Mouse (Mus musculus) bone marrow, adult 2 months (tissue): ENCODE results near the gene Uqcc1. TPM values are rescaled to one million over a fixed set of nuclear protein-coding genes. Genes with fewer than 3 reads are reported as not detected.
"Not testable (repeated sequence)": the region's sequence is repeated elsewhere in the genome, so short reads cannot be mapped to it uniquely, and the experiment has no call there.

Experiments used
- H3K27ac ChIP-seq: fragments of 200-500 bp; 2 replicates; pipeline ENCODE4 v1.5.1; 2012; ENCODE audit warnings: low read depth, mild to moderate bottlenecking, control low read depth, inconsistent platforms, low read length; ENCODE audit not compliant: control insufficient read depth, poor library complexity, insufficient read depth
- H3K4me1 ChIP-seq: fragments of 200-500 bp; 2 replicates; pipeline ENCODE4 v1.6.1; 2011; ENCODE audit warnings: low read length; ENCODE audit not compliant: control insufficient read depth, insufficient read depth
- H3K4me3 ChIP-seq: fragments of 200-500 bp; replicated peaks from 2 replicates; pipeline ENCODE3; 2011; ENCODE audit warnings: mild to moderate bottlenecking, low read depth, low read length, control low read depth; ENCODE audit not compliant: control insufficient read depth
- CTCF ChIP-seq: fragments of 200-500 bp; IDR thresholded peaks from 2 replicates; pipeline ENCODE4 v1.5.1; 2011; ENCODE audit warnings: low read length, control low read depth; ENCODE audit not compliant: control insufficient read depth, insufficient read depth
- POLR2A ChIP-seq: fragments of 200-500 bp; IDR thresholded peaks from 2 replicates; pipeline ENCODE4 v1.6.1; 2011; ENCODE audit warnings: low read depth, mild to moderate bottlenecking, control low read depth, low read length, borderline replicate concordance; ENCODE audit not compliant: control insufficient read depth
- WGBS: fragments of 180-500 bp; shearing (Covaris S2); methylation state at CpG from one replicate; pipeline ENCODE4 v1.1.7; 2018; 5-methylcytosine and 5-hydroxymethylcytosine counted together
- polyA plus RNA-seq: library from polyadenylated mRNA; stranded (reverse); fragments of >200 nt; gene quantifications from 2 replicates; pipeline ENCODE4 v1.2.4, GENCODE M21; 2011; ENCODE audit warnings: low replicate concordance; ENCODE audit not compliant: missing spikeins, insufficient read depth, insufficient read length

Uqcc1 gene
- polyA plus RNA-seq, 1 experiment: 14.9 TPM

GRCm38 (mm10) chr2:155834732-155835131 lies 95.4 kb downstream of the Uqcc1 start, which contains the start of gene Fam83c:
Gene Fam83c, minus strand, starts transcription at chr2:155834854.
- no peak within 1 kb of the TSS for H3K4me3 ChIP-seq
- TF ChIP-seq CTCF (no peak), POLR2A (no peak)
- no peaks in the 10 kb centered on the region for H3K4me1 ChIP-seq
- no peak within 1 kb of the TSS for H3K27ac ChIP-seq
- WGBS: 73% methylated on average over 9 of the region's 9 CpGs

- not testable (repeated sequence) for H3K4me1 ChIP-seq, H3K4me3 ChIP-seq, H3K27ac ChIP-seq
- WGBS: 51% methylated on average over 1 of the region's 1 CpGs
- TF ChIP-seq CTCF: peak; percentile 26; the same call in 1 of the 2 replicates
Observed at GRCm38 (mm10) chr2:155832087-155832486, 98.0 kb downstream of the Uqcc1 start.

DNA sequence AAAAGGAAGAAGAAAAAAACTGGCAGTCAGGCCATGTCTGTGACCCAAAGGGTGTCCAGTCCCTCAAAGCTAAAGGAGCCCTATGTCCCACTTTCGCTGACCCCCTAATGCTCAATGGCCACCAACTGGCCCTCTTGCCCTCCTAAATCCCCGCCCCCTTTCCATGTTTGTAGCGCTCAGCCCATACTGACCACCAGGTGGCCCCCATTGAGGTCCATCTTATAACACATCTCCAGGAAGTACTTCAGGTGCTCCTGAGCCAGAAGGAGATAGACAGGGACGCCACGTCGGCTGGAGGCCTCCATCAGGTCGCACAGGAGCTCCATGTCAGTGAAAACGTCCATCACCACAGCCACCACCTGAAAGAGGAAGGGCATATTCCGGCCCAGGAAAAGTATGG lies 98.8 kb downstream of the Uqcc1 start:
- H3K27ac ChIP-seq: no peak overlapping the region
- 49% methylated on average over 9 of the region's 9 CpGs for WGBS
- no peaks in the 10 kb centered on the region for H3K4me1 ChIP-seq
- H3K4me3 ChIP-seq: no peak overlapping the region
- no peak for TF ChIP-seq POLR2A
- TF ChIP-seq CTCF: no peak

GRCm38 (mm10) chr2:155830841-155831240 lies 99.3 kb downstream of the Uqcc1 start:
- TF ChIP-seq POLR2A (no peak), CTCF (no peak)
- no peak overlapping the region for H3K4me3 ChIP-seq
- no peak overlapping the region for H3K27ac ChIP-seq
- no peaks in the 10 kb centered on the region for H3K4me1 ChIP-seq
- 85% methylated on average over 8 of the region's 8 CpGs for WGBS

- Histone ChIP-seq H3K4me3 (peak within 1 kb of the TSS; percentile 94), H3K4me1 (no peaks in the 10 kb centered on the region), H3K27ac (peak within 1 kb of the TSS; percentile 75)
- TF ChIP-seq CTCF (no peak), POLR2A (peak; percentile 72)
- WGBS: 3% methylated on average over 27 of the region's 27 CpGs
Observed at GRCm38 (mm10) chr2:155826630-155827424, 103.3 kb downstream of the Uqcc1 start, which contains the start of gene Eif6. Gene Eif6, minus strand, starts transcription at chr2:155826925.

DNA sequence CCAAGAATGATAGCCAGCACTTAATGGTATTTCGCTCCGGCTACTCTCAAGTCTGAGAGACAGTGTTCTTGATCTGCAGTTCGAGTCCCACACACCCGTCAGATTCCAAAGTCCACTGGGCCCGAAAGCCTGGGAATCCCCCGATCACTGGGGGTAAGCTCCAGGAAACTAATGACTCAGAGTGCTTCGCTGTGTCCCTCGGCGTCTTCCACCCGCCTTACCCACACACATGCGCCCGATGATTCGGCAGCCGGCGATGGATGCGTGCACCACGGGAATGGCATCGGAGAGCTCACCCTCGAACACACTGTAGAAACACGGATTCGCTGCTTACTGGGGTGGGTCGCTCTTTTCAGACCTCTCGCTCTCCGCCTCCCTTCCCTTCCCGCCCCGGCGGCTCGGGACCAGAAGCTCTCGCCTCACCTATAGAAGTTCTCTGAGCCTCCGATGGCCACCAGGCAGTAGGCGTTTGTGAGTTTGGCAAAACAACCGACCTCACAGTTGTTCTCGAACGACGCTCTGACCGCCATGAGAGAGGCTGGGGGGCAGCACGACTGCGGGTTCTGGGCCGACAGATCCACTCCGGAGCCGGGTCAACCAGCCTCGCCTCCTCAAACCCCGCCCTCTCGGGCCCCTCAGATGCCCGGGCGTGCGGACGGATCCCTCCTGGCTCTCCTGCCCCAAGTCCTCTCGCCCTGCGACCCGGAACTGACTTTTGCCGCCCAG lies 104.0 kb downstream of the Uqcc1 start:
- Histone ChIP-seq H3K4me1 (no peaks in the 10 kb centered on the region), H3K4me3 (peak overlapping the region; percentile 94), H3K27ac (peak overlapping the region; percentile 75)
- WGBS: 1% methylated on average over 52 of the region's 52 CpGs
- TF ChIP-seq CTCF: no peak
- TF ChIP-seq POLR2A: no peak

- 86% methylated on average over 8 of the region's 8 CpGs for WGBS
- Histone ChIP-seq H3K4me1 (peaks cover 3% of the 10 kb centered on the region; the same call in 1 of the 2 replicates), H3K4me3 (no peak overlapping the region), H3K27ac (no peak overlapping the region)
- TF ChIP-seq CTCF (no peak), POLR2A (no peak)
Observed at GRCm38 (mm10) chr2:155823722-155824121, 106.4 kb downstream of the Uqcc1 start.

- WGBS: 84% methylated on average over 5 of the region's 5 CpGs
Observed at GRCm38 (mm10) chr2:155820779-155821178, 109.3 kb downstream of the Uqcc1 start.

More at GRCm38 (mm10) chr2:155820779-155821178, 109.3 kb downstream of the Uqcc1 start:
- no peak for TF ChIP-seq POLR2A
- no peak for TF ChIP-seq CTCF
- H3K4me1 ChIP-seq: peaks cover 3% of the 10 kb centered on the region; the same call in 1 of the 2 replicates
- no peak overlapping the region for H3K27ac ChIP-seq
- H3K4me3 ChIP-seq: no peak overlapping the region
